In genomic region chr8:87975466-87975809, GRCm38 (mm10) we compare ENCODE assay signal across 8 mouse cellular contexts. TPM values are rescaled to one million over a fixed set of nuclear protein-coding genes. Genes with fewer than 3 reads are reported as not detected.
DNase-seq lines count a peak whose midpoint lies in the region; ATAC-seq and TF ChIP-seq lines count a peak whose summit lies in the region.

No protein-coding gene starts in this region.

- no peak for ATAC-seq in forebrain, embryonic 15.5 days (replicated peaks)
- ATAC-seq in forebrain, embryonic 14.5 days = no peak
- ATAC-seq in liver, embryonic 11.5 days (replicated peaks; ENCODE audit: low FRiP score) = no peak
- no peak for ATAC-seq in liver, postnatal 0 days
- ATAC-seq in embryonic facial prominence, embryonic 15.5 days (ENCODE audit: insufficient number of reproducible peaks, low FRiP score, low TSS enrichment, low read depth) = no peak
- no peak for ATAC-seq in CD4-positive, CD25-positive, alpha-beta regulatory T cell, adult 4 months

- peaks cover 18% of the 10 kb centered on the region for H3K4me1 ChIP-seq in forebrain, embryonic 15.5 days
- H3K4me1 ChIP-seq in forebrain, embryonic 14.5 days (ENCODE audit: control insufficient read depth, insufficient read depth, low read length) = peaks cover 11% of the 10 kb centered on the region
- H3K4me1 ChIP-seq in liver, embryonic 11.5 days (replicated peaks; ENCODE audit: control insufficient read depth, insufficient read depth, low read length) = peaks cover 10% of the 10 kb centered on the region
- no peaks in the 10 kb centered on the region for H3K4me1 ChIP-seq in liver, postnatal 0 days (ENCODE audit: insufficient read depth)
- H3K4me1 ChIP-seq in embryonic facial prominence, embryonic 15.5 days = peaks cover 20% of the 10 kb centered on the region

- no peak for TF ChIP-seq CTCF in liver, postnatal 0 days (IDR thresholded peaks at IDR 0.05; ENCODE audit: low read depth)

- H3K4me2 ChIP-seq in forebrain, embryonic 15.5 days (replicated peaks) = peak overlapping the region; percentile 64; the same call in 1 of the 2 replicates
- no peak overlapping the region for H3K4me2 ChIP-seq in forebrain, embryonic 14.5 days (ENCODE audit: low read length)
- peak overlapping the region; percentile 62; the same call in 1 of the 2 replicates for H3K4me2 ChIP-seq in liver, embryonic 11.5 days
- no peak overlapping the region for H3K4me2 ChIP-seq in liver, postnatal 0 days (ENCODE audit: low read depth, low read length)
- peak overlapping the region; percentile 59; the same call in 1 of the 2 replicates for H3K4me2 ChIP-seq in embryonic facial prominence, embryonic 15.5 days (replicated peaks)

- TF ChIP-seq EP300 in liver, postnatal 0 days (IDR thresholded peaks at IDR 0.05; ENCODE audit: low read depth) = no peak

- DNase-seq in forebrain, embryonic 14.5 days (ENCODE audit: low spot score) = no peak
- no peak for DNase-seq in liver, embryonic 11.5 days (ENCODE audit: low spot score)
- no peak for DNase-seq in liver, postnatal 0 days
- DNase-seq in lung, postnatal 10 days = peak; percentile 56
- no peak for DNase-seq in adrenal gland, postnatal 10 days

- H3K27me3 ChIP-seq in forebrain, embryonic 15.5 days = peaks cover 8% of the 10 kb centered on the region; the same call in 1 of the 2 replicates
- H3K27me3 ChIP-seq in forebrain, embryonic 14.5 days (replicated peaks; ENCODE audit: control insufficient read depth, insufficient read depth, low read length) = no peaks in the 10 kb centered on the region
- peaks cover 22% of the 10 kb centered on the region for H3K27me3 ChIP-seq in liver, embryonic 11.5 days (replicated peaks; ENCODE audit: control insufficient read depth, insufficient read depth, low read length)
- peaks cover 13% of the 10 kb centered on the region for H3K27me3 ChIP-seq in liver, postnatal 0 days (ENCODE audit: insufficient read depth, low read length)
- no peaks in the 10 kb centered on the region for H3K27me3 ChIP-seq in embryonic facial prominence, embryonic 15.5 days

- H3K4me3 ChIP-seq in forebrain, embryonic 15.5 days = no peak overlapping the region
- no peak overlapping the region for H3K4me3 ChIP-seq in forebrain, embryonic 14.5 days (ENCODE audit: low read depth, low read length)
- H3K4me3 ChIP-seq in liver, embryonic 11.5 days (ENCODE audit: low read depth, low read length) = no peak overlapping the region
- no peak overlapping the region for H3K4me3 ChIP-seq in liver, postnatal 0 days (ENCODE audit: low read depth, low read length)
- no peak overlapping the region for H3K4me3 ChIP-seq in embryonic facial prominence, embryonic 15.5 days (replicated peaks)

- no peaks in the 10 kb centered on the region for H3K36me3 ChIP-seq in forebrain, embryonic 15.5 days
- no peaks in the 10 kb centered on the region for H3K36me3 ChIP-seq in forebrain, embryonic 14.5 days (ENCODE audit: control insufficient read depth, insufficient read depth, low read length)
- H3K36me3 ChIP-seq in liver, embryonic 11.5 days (ENCODE audit: control insufficient read depth, insufficient read depth, low read length) = no peaks in the 10 kb centered on the region
- H3K36me3 ChIP-seq in liver, postnatal 0 days (replicated peaks; ENCODE audit: insufficient read depth, low read length) = no peaks in the 10 kb centered on the region
- H3K36me3 ChIP-seq in embryonic facial prominence, embryonic 15.5 days = no peaks in the 10 kb centered on the region

- no peaks in the 10 kb centered on the region for H3K9me3 ChIP-seq in forebrain, embryonic 15.5 days
- no peaks in the 10 kb centered on the region for H3K9me3 ChIP-seq in forebrain, embryonic 14.5 days (replicated peaks; ENCODE audit: control insufficient read depth, low read length)
- no peaks in the 10 kb centered on the region for H3K9me3 ChIP-seq in liver, embryonic 11.5 days (ENCODE audit: control insufficient read depth, low read length)
- no peaks in the 10 kb centered on the region for H3K9me3 ChIP-seq in liver, postnatal 0 days (ENCODE audit: low read length)
- no peaks in the 10 kb centered on the region for H3K9me3 ChIP-seq in embryonic facial prominence, embryonic 15.5 days (replicated peaks)

- no peak overlapping the region for H3K9ac ChIP-seq in forebrain, embryonic 15.5 days (replicated peaks)
- H3K9ac ChIP-seq in forebrain, embryonic 14.5 days (ENCODE audit: low read length) = no peak overlapping the region
- no peak overlapping the region for H3K9ac ChIP-seq in liver, embryonic 11.5 days (ENCODE audit: low read depth, low read length)
- H3K9ac ChIP-seq in liver, postnatal 0 days (replicated peaks) = no peak overlapping the region
- no peak overlapping the region for H3K9ac ChIP-seq in embryonic facial prominence, embryonic 15.5 days

- no peak overlapping the region for H3K27ac ChIP-seq in forebrain, embryonic 15.5 days (replicated peaks)
- no peak overlapping the region for H3K27ac ChIP-seq in forebrain, embryonic 14.5 days (ENCODE audit: low read depth, low read length)
- H3K27ac ChIP-seq in liver, embryonic 11.5 days (ENCODE audit: low read depth, low read length) = no peak overlapping the region
- H3K27ac ChIP-seq in liver, postnatal 0 days (ENCODE audit: low read depth) = no peak overlapping the region
- H3K27ac ChIP-seq in embryonic facial prominence, embryonic 15.5 days (replicated peaks) = no peak overlapping the region

- 27% methylated on average over 1 of the region's 1 CpGs for WGBS in forebrain, embryonic 15.5 days
- WGBS in forebrain, embryonic 14.5 days = 24% methylated on average over 1 of the region's 1 CpGs
- 29% methylated on average over 1 of the region's 1 CpGs for whole genome bisulfite sequencing in liver, embryonic 11.5 days
- 39% methylated on average over 1 of the region's 1 CpGs for WGBS in liver, postnatal 0 days (ENCODE audit: insufficient replicate concordance)
- WGBS in embryonic facial prominence, embryonic 15.5 days = 22% methylated on average over 1 of the region's 1 CpGs

RNA-seq across cellular contexts. Expression of gene Zfp423, which starts 16.0 kb away (rescaled TPM):
- 17.7 and 19.6 TPM in 2 replicates for polyA plus RNA-seq in forebrain, embryonic 15.5 days (2015; fragmentation: Nextera tagmentation; extraction: Ambion mirVana)
- 26.4 and 27.9 TPM in 2 replicates for polyA plus RNA-seq in forebrain, embryonic 14.5 days (2014; fragmentation: Nextera tagmentation; extraction: Ambion mirVana)
- polyA plus RNA-seq in liver, embryonic 11.5 days (2014; fragmentation: Nextera tagmentation; extraction: Ambion mirVana) = 4.8 and 5.8 TPM in 2 replicates
- 0.31 and 0.36 TPM in 2 replicates for polyA plus RNA-seq in liver, postnatal 0 days (2015; fragmentation: Nextera tagmentation; extraction: Ambion mirVana)
- 20.5 and 21.0 TPM in 2 replicates for polyA plus RNA-seq in embryonic facial prominence, embryonic 15.5 days (2015; fragmentation: Nextera tagmentation; extraction: Ambion mirVana)
- not detected for polyA plus RNA-seq in CD4-positive, CD25-positive, alpha-beta regulatory T cell, adult 4 months (2017; shearing (Covaris generic))
- total RNA-seq in adrenal gland, postnatal 10 days (2021) = 10 to 100 TPM; 19.6 to 35.2 TPM

Comparison
In these comparisons a context has a peak if more than half of its experiments do, and no peak if none do; other contexts are left out.
1. H3K4me2 ChIP-seq: peak in forebrain, embryonic 15.5 days (single experiment), liver, embryonic 11.5 days (single experiment) and embryonic facial prominence, embryonic 15.5 days (single experiment); none in forebrain, embryonic 14.5 days (single experiment) and liver, postnatal 0 days (single experiment).